Mouse (Mus musculus) heart, adult 2 months (tissue): ENCODE measurements around the gene Rrp15. TPM values are rescaled to one million over a fixed set of nuclear protein-coding genes. Genes with fewer than 3 reads are reported as not detected.

Experiments
- DNase-seq, 2 experiments: peaks; one replicate each; pipeline ENCODE4 v3.0.0; 2021
- H3K27ac ChIP-seq: fragments of 200-600 bp; 2 replicates; pipeline ENCODE4 v1.8.1; 2022
- H3K27me3 ChIP-seq: fragments of 200-500 bp; 2 replicates; pipeline ENCODE4 v1.6.1; 2012; ENCODE audit warnings: mild to moderate bottlenecking, low read length, inconsistent platforms, mixed read lengths; ENCODE audit not compliant: control insufficient read depth, insufficient read depth
- H3K36me3 ChIP-seq: fragments of 200-500 bp; 2 replicates; pipeline ENCODE4 v1.6.1; 2012; ENCODE audit warnings: low read length, inconsistent platforms; ENCODE audit not compliant: control insufficient read depth, insufficient read depth
- H3K4me1 ChIP-seq: fragments of 200-500 bp; 2 replicates; pipeline ENCODE4 v1.6.1; 2011; ENCODE audit warnings: low read length; ENCODE audit not compliant: control insufficient read depth, insufficient read depth
- H3K4me3 ChIP-seq: fragments of 200-600 bp; 2 replicates; pipeline ENCODE4 v1.8.1; 2022
- H3K79me2 ChIP-seq: fragments of 200-500 bp; replicated peaks from 2 replicates; pipeline ENCODE4 v1.6.1; 2012; ENCODE audit warnings: mild to moderate bottlenecking, inconsistent platforms, low read length, moderate library complexity, mixed read lengths; ENCODE audit not compliant: control insufficient read depth, insufficient read depth
- H3K9ac ChIP-seq: fragments of 200-500 bp; 2 replicates; pipeline ENCODE4 v1.6.1; 2012; ENCODE audit warnings: low read depth, mild to moderate bottlenecking, control low read depth, inconsistent platforms, low read length, mixed read lengths
- CTCF ChIP-seq: fragments of 200-600 bp; IDR thresholded peaks from 2 replicates; pipeline ENCODE4 v1.8.1; 2022; ENCODE audit warnings: antibody characterized with exemption, mild to moderate bottlenecking, moderate library complexity
- EP300 ChIP-seq: fragments of 200-500 bp; IDR thresholded peaks from 2 replicates; pipeline ENCODE4 v1.6.1; 2011; ENCODE audit warnings: low read depth, low read length, control low read depth; ENCODE audit not compliant: insufficient read depth
- POLR2A ChIP-seq: fragments of 200-500 bp; IDR thresholded peaks from 2 replicates; pipeline ENCODE4 v1.6.1; 2011; ENCODE audit warnings: mild to moderate bottlenecking, low read depth, low read length, control low read depth; ENCODE audit not compliant: insufficient read depth
- whole genome bisulfite sequencing: fragments of 180-500 bp; shearing (Covaris S2); methylation state at CpG from one replicate; pipeline ENCODE4 v1.1.7; 2018; 5-methylcytosine and 5-hydroxymethylcytosine counted together
- intact Hi-C: fragments of 180-260 bp; cut with DNase I; formaldehyde crosslinking; loops from one replicate; pipeline ENCODE4 v1.15.1; 2025
- polyA plus RNA-seq: library from polyadenylated mRNA; depleted of rRNA; stranded (reverse); fragments of >200 nt; gene quantifications from 2 replicates; pipeline ENCODE4 v1.2.3, GENCODE M21; 2012
- total RNA-seq, 2 experiments: library from RNA; stranded (reverse); gene quantifications; 2 replicates each; pipeline ENCODE4 v1.2.3; 2021

The Rrp15 gene
- total and polyA plus RNA-seq, 3 experiments = 2.9 to 9.5 (median 8.9) TPM

- Histone ChIP-seq H3K36me3 (no peaks in the 10 kb centered on the region), H3K4me3 (no peak overlapping the region), H3K4me1 (no peaks in the 10 kb centered on the region), H3K79me2 (no peaks in the 10 kb centered on the region), H3K27ac (no peak overlapping the region), H3K9ac (no peak overlapping the region), H3K27me3 (no peaks in the 10 kb centered on the region)
- no peak for TF ChIP-seq POLR2A
- no peak for DNase-seq
- intact Hi-C loops = no loop called here
- 90% methylated on average over 5 of the region's 5 CpGs for WGBS
Measured at GRCm38 (mm10) chr1:186735537-186735936, 13.6 kb downstream of the Rrp15 start.

DNA sequence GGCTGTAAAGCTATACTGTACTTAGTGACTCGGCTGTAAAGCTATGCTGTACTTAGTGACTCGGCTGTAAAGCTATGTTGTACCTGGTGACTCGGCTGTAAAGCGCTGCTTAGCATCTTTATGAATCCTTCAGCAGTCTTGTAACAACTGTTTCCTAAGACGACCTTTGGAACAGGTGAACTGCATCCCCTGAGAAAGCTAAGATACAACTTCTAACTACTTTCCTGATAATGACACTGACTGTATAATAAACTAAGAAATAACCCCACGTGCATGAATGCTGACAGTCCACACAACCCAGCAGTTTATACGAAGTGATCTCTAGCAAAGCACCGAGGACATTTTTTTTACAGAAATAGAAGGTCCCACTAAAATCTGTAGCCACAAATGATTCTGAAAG is 16.1 kb downstream of the Rrp15 start:
- H3K4me1 ChIP-seq = no peaks in the 10 kb centered on the region
- H3K4me3 ChIP-seq = no peak overlapping the region
- H3K27me3 ChIP-seq = no peaks in the 10 kb centered on the region
- H3K79me2 ChIP-seq = no peaks in the 10 kb centered on the region
- no peak for DNase-seq
- WGBS = 93% methylated on average over 8 of the region's 8 CpGs
- intact Hi-C loops = no loop called here
- H3K9ac ChIP-seq = no peak overlapping the region
- no peak overlapping the region for H3K27ac ChIP-seq
- no peak for TF ChIP-seq POLR2A
- TF ChIP-seq CTCF = no peak
- TF ChIP-seq EP300 = no peak
- H3K36me3 ChIP-seq = no peaks in the 10 kb centered on the region

- Histone ChIP-seq H3K4me3 (no peak overlapping the region), H3K27ac (no peak overlapping the region), H3K4me1 (no peaks in the 10 kb centered on the region), H3K9ac (no peak overlapping the region), H3K79me2 (no peaks in the 10 kb centered on the region), H3K27me3 (no peaks in the 10 kb centered on the region), H3K36me3 (no peaks in the 10 kb centered on the region)
- DNase-seq = no peak
- WGBS = 57% methylated on average over 4 of the region's 4 CpGs
- intact Hi-C loops = loop anchor here (10.0 kb wide), 1 partner anchor 1184 kb away; no protein-coding TSS in a partner anchor
- no peak for TF ChIP-seq POLR2A
- no peak for TF ChIP-seq CTCF
- no peak for TF ChIP-seq EP300
Measured at GRCm38 (mm10) chr1:186728778-186729177, 20.4 kb downstream of the Rrp15 start.

- H3K27me3 ChIP-seq = no peaks in the 10 kb centered on the region
- 88% methylated on average over 7 of the region's 7 CpGs for WGBS
- no peak for TF ChIP-seq CTCF
- no peak for TF ChIP-seq EP300
- no peak for TF ChIP-seq POLR2A
- no peaks in the 10 kb centered on the region for H3K79me2 ChIP-seq
- intact Hi-C loops = loop anchor here (10.0 kb wide), 1 partner anchor 1181 kb away; no protein-coding TSS in a partner anchor
- H3K4me1 ChIP-seq = no peaks in the 10 kb centered on the region
- no peak for DNase-seq
- no peaks in the 10 kb centered on the region for H3K36me3 ChIP-seq
- H3K9ac ChIP-seq = no peak overlapping the region
- H3K27ac ChIP-seq = no peak overlapping the region
- no peak overlapping the region for H3K4me3 ChIP-seq
Measured at GRCm38 (mm10) chr1:186726117-186726516, 23.0 kb downstream of the Rrp15 start.

GRCm38 (mm10) chr1:186722299-186722698 is 26.9 kb downstream of the Rrp15 start:
- intact Hi-C loops = loop anchor here (1.0 to 10.0 kb wide), 3 partner anchors 705 to 1177 kb away; no protein-coding TSS in a partner anchor
- H3K27me3 ChIP-seq = no peaks in the 10 kb centered on the region
- no peaks in the 10 kb centered on the region for H3K79me2 ChIP-seq
- WGBS = 80% methylated on average over 9 of the region's 9 CpGs
- H3K36me3 ChIP-seq = no peaks in the 10 kb centered on the region
- no peak overlapping the region for H3K9ac ChIP-seq
- no peak overlapping the region for H3K27ac ChIP-seq
- DNase-seq = no peak
- H3K4me1 ChIP-seq = no peaks in the 10 kb centered on the region
- TF ChIP-seq CTCF (no peak), EP300 (no peak), POLR2A (no peak)
- no peak overlapping the region for H3K4me3 ChIP-seq

GRCm38 (mm10) chr1:186721846-186722245 is 27.3 kb downstream of the Rrp15 start:
- DNase-seq = peak; percentile 71 to 88
- no peaks in the 10 kb centered on the region for H3K4me1 ChIP-seq
- WGBS = 31% methylated on average over 12 of the region's 12 CpGs
- H3K4me3 ChIP-seq = no peak overlapping the region
- no peaks in the 10 kb centered on the region for H3K36me3 ChIP-seq
- H3K9ac ChIP-seq = no peak overlapping the region
- intact Hi-C loops = loop anchor here (1.0 to 10.0 kb wide), 3 partner anchors 705 to 1177 kb away; no protein-coding TSS in a partner anchor
- H3K27me3 ChIP-seq = no peaks in the 10 kb centered on the region
- no peak for TF ChIP-seq POLR2A
- TF ChIP-seq EP300 = peak; percentile 96
- peak; percentile 99 for TF ChIP-seq CTCF
- H3K27ac ChIP-seq = no peak overlapping the region
- H3K79me2 ChIP-seq = no peaks in the 10 kb centered on the region
